Mouse (Mus musculus) hindbrain, postnatal 0 days (tissue): Measurements from ENCODE around the gene Olfr432. TPM values are rescaled to one million over a fixed set of nuclear protein-coding genes. Genes with fewer than 3 reads are reported as not detected.

ENCODE experiments used
- ATAC-seq: fragments of 200-750 bp; cut with Nextera tagmentation; 2 replicates; pipeline ENCODE4 v1.8.0; 2017; ENCODE audit warnings: mild to moderate bottlenecking, moderate TSS enrichment, moderate library complexity
- DNase-seq: peaks from one replicate; pipeline ENCODE4 v3.0.0-alpha.2; 2015; ENCODE audit warnings: low spot score
- H3K27ac ChIP-seq: fragments of 300-500 bp; sonication (generic); 2 replicates; pipeline ENCODE4 v1.5.1; 2014; ENCODE audit warnings: mild to moderate bottlenecking
- H3K27me3 ChIP-seq: fragments of 300-500 bp; sonication (generic); 2 replicates; pipeline ENCODE4 v1.6.1; 2014; ENCODE audit warnings: low read length, mixed read lengths; ENCODE audit not compliant: insufficient read depth
- H3K36me3 ChIP-seq: fragments of 300-500 bp; sonication (generic); 2 replicates; pipeline ENCODE4 v1.6.1; 2014; ENCODE audit warnings: low read length, mixed read lengths; ENCODE audit not compliant: insufficient read depth
- H3K4me1 ChIP-seq: fragments of 300-500 bp; sonication (generic); 2 replicates; pipeline ENCODE4 v1.6.1; 2014; ENCODE audit warnings: antibody characterized with exemption, low read length, mixed read lengths; ENCODE audit not compliant: insufficient read depth
- H3K4me2 ChIP-seq: fragments of 300-500 bp; sonication (generic); 2 replicates; pipeline ENCODE4 v1.6.1; 2014; ENCODE audit warnings: low read depth, mild to moderate bottlenecking, low read length, moderate library complexity, mixed read lengths
- H3K4me3 ChIP-seq: fragments of 300-500 bp; sonication (generic); 2 replicates; pipeline ENCODE4 v1.5.1; 2014; ENCODE audit warnings: low read length
- H3K9ac ChIP-seq: fragments of 300-500 bp; sonication (generic); replicated peaks from 2 replicates; pipeline ENCODE4 v1.6.1; 2014; ENCODE audit warnings: mild to moderate bottlenecking, low read length, moderate library complexity, mixed read lengths
- H3K9me3 ChIP-seq: fragments of 300-500 bp; sonication (generic); 2 replicates; pipeline ENCODE4 v1.6.1; 2016; ENCODE audit warnings: low read length, mixed read lengths
- CTCF ChIP-seq: IDR thresholded peaks from 2 replicates; pipeline ENCODE4 v1.5.1; 2016; ENCODE audit warnings: antibody characterized with exemption, control low read depth, low read depth
- WGBS: fragments of 180-500 bp; shearing (Covaris S2); extraction: QIAGEN DNeasy Blood & Tissue Kit; methylation state at CpG from one replicate; pipeline ENCODE4 v1.1.7; 2014; 5-methylcytosine and 5-hydroxymethylcytosine counted together
- polyA plus RNA-seq: library from polyadenylated mRNA; unstranded; fragments of >200 nt; fragmentation: Nextera tagmentation; extraction: Ambion mirVana; gene quantifications from 2 replicates; pipeline ENCODE4 v1.2.1, GENCODE M21; 2015
- total RNA-seq: library from RNA; depleted of rRNA; stranded (reverse); fragments of >200 nt; gene quantifications from 2 replicates; pipeline ENCODE4 v1.2.3, GENCODE M21; 2014; rRNA removed

Olfr432 gene
- total and polyA plus RNA-seq, 2 experiments from 2014 or later = not detected

- H3K4me1 ChIP-seq = no peaks in the 10 kb centered on the region
- no peak overlapping the region for H3K27ac ChIP-seq
- no peaks in the 10 kb centered on the region for H3K36me3 ChIP-seq
- H3K9me3 ChIP-seq = no peaks in the 10 kb centered on the region
- no peaks in the 10 kb centered on the region for H3K27me3 ChIP-seq
- no peak overlapping the region for H3K4me2 ChIP-seq
- H3K4me3 ChIP-seq = no peak overlapping the region
- ATAC-seq = no peak
- TF ChIP-seq CTCF = no peak
- 85% methylated on average over 2 of the region's 2 CpGs for WGBS
- H3K9ac ChIP-seq = no peak overlapping the region
- no peak for DNase-seq
Measured at GRCm38 (mm10) chr1:174055248-174055647, 6.2 kb downstream of the Olfr432 start.

DNA sequence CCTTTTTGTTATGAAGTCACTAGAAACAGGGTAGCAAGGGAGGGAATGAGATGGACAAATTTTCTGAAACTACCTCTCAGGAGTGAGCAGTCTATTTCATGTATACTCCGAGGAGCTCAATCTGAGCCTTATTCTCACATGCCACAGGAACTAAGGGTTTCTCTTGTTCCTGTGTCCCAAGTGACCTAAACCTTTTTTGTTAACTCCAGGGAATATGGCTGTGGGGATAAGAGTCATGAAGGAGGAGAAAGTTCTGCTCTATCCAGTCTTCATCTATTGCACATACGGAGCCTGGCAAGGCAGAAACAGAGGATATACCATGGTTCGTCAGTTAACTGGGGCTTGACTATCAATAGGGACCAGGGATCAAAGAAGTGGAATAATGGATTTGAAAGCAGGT, 17.3 kb downstream of the Olfr432 start, which contains the start of gene Olfr430:
Gene Olfr430 (plus strand): TSS at position 301 of the 400 bp plus-strand sequence.
- no peak within 1 kb of the TSS for H3K27ac ChIP-seq
- 91% methylated on average over 3 of the region's 3 CpGs for WGBS

DNA sequence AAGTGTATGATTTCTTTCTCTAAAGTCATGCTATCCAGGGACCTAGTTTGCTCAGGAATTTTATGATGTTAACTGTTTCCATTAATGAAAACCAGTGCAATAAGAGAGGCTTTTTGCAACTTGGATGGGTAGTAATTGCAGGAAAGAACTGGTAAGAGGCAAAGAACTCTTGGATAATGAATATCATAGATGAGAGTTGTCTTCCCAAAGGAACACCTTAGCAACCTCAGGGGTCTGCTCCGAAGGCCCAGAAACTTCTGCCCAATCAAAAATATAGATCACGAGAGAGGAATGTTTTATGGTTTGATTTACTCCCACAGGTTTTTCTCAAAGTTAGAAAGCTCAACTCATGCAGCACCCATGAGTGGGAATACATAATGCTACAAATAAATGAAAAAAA, 35.0 kb downstream of the Olfr432 start, which contains the start of gene Olfr429:
Gene Olfr429 (plus strand): TSS at position 301 of the 400 bp plus-strand sequence.
- H3K4me2 ChIP-seq = no peak within 1 kb of the TSS
- no peaks in the 10 kb centered on the region for H3K36me3 ChIP-seq
- H3K9ac ChIP-seq = no peak within 1 kb of the TSS
- H3K27me3 ChIP-seq = no peaks in the 10 kb centered on the region
- no peak within 1 kb of the TSS for H3K27ac ChIP-seq
- 91% methylated on average over 2 of the region's 2 CpGs for WGBS
- H3K4me3 ChIP-seq = no peak within 1 kb of the TSS
- ATAC-seq (no peak), DNase-seq (no peak)
- TF ChIP-seq CTCF = no peak
- H3K4me1 ChIP-seq = no peaks in the 10 kb centered on the region
- H3K9me3 ChIP-seq = no peaks in the 10 kb centered on the region

More for the DNA sequence above, 17.3 kb downstream of the Olfr432 start, which contains the start of gene Olfr430:
- Histone ChIP-seq H3K27me3 (no peaks in the 10 kb centered on the region), H3K9me3 (no peaks in the 10 kb centered on the region), H3K9ac (no peak within 1 kb of the TSS), H3K36me3 (no peaks in the 10 kb centered on the region), H3K4me1 (no peaks in the 10 kb centered on the region), H3K4me3 (no peak within 1 kb of the TSS), H3K4me2 (no peak within 1 kb of the TSS)
- no peak for TF ChIP-seq CTCF
- no peak for DNase-seq
- ATAC-seq = no peak

DNA sequence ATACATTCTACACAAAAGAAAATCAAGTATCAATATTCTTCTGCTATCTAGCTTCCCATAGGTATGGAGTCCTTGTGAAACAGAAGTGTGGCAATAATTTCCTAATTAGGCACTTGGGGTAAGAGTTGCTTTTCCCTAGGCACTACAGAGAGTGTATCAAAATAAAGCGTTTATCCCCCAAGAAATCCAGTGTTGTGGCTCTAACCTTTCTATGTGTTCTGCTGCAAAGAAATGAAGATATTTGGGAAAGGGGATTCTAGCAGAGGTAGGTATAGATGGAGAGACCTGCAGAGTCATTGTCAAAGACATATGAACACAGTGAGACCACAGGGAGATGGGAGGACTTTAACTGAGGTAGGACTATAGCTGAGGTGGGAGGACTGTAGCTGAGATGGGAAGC, 47.6 kb downstream of the Olfr432 start, which contains the start of gene Olfr427:
Gene Olfr427 (plus strand): TSS at position 301 of the 400 bp plus-strand sequence.
- no peaks in the 10 kb centered on the region for H3K9me3 ChIP-seq
- ATAC-seq (no peak), DNase-seq (no peak)

DNA sequence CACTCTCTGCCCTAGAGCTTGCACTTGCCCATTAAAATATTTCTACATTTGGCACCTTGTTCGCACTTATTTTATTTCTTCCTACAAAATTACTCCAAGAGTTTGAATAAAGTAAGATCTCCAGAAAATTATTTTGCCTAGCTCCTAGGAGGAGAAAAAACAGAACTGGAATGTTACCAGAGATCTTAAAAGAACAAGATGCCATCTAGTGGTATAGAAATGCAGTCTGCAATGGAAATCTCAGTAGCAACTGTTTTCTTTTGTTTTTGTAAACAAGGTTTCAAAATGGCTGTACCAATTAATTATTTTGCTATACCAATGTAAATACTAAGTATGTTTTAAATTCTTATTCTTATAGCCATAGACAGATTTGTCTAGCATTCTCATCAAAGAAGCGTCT, 54.7 kb downstream of the Olfr432 start:
- Histone ChIP-seq H3K27me3 (no peaks in the 10 kb centered on the region), H3K27ac (no peak overlapping the region), H3K9ac (no peak overlapping the region), H3K4me2 (no peak overlapping the region), H3K9me3 (no peaks in the 10 kb centered on the region), H3K4me3 (no peak overlapping the region), H3K4me1 (no peaks in the 10 kb centered on the region), H3K36me3 (no peaks in the 10 kb centered on the region)
- ATAC-seq = no peak
- peak; percentile 64 for DNase-seq
- WGBS = 58% methylated on average over 2 of the region's 2 CpGs
- TF ChIP-seq CTCF = peak; percentile 63

More for the DNA sequence above, 47.6 kb downstream of the Olfr432 start, which contains the start of gene Olfr427:
- Histone ChIP-seq H3K36me3 (no peaks in the 10 kb centered on the region), H3K4me2 (no peak within 1 kb of the TSS), H3K4me3 (no peak within 1 kb of the TSS), H3K9ac (no peak within 1 kb of the TSS), H3K27me3 (no peaks in the 10 kb centered on the region), H3K4me1 (no peaks in the 10 kb centered on the region), H3K27ac (no peak within 1 kb of the TSS)
- 94% methylated on average over 1 of the region's 1 CpGs for WGBS
- TF ChIP-seq CTCF = no peak

Other genes starting within 250 kb of the Olfr432 start
- 0.14 TPM in 1 of 2 replicates, not detected in the other for gene Ifi211, start 136.2 kb upstream of the Olfr432 start, total RNA-seq
- 0.40 and 0.63 TPM in 2 replicates for gene Ifi211, start 136.2 kb upstream of the Olfr432 start, polyA plus RNA-seq
- 0.68 and 2.3 TPM in 2 replicates for gene Mndal, start 106.7 kb upstream of the Olfr432 start, total RNA-seq
- 2.8 and 3.7 TPM in 2 replicates for gene Mndal, start 106.7 kb upstream of the Olfr432 start, polyA plus RNA-seq
- gene Ifi203, start 106.5 kb upstream of the Olfr432 start, total RNA-seq = 1.4 and 1.6 TPM in 2 replicates
- gene Ifi203, start 106.5 kb upstream of the Olfr432 start, polyA plus RNA-seq = 2.3 and 2.6 TPM in 2 replicates
- gene Ifi202b, start 66.5 kb upstream of the Olfr432 start, total RNA-seq = not detected in 2 replicates
- 0.16 and 0.28 TPM in 2 replicates for gene Ifi202b, start 66.5 kb upstream of the Olfr432 start, polyA plus RNA-seq
- gene Ifi205, start 17.4 kb upstream of the Olfr432 start, total RNA-seq = not detected in 2 replicates
- gene Ifi205, start 17.4 kb upstream of the Olfr432 start, polyA plus RNA-seq = not detected in 2 replicates
- not detected in 2 replicates for gene Olfr433, start 8.5 kb upstream of the Olfr432 start, total RNA-seq
- gene Olfr433, start 8.5 kb upstream of the Olfr432 start, polyA plus RNA-seq = not detected in 2 replicates
- not detected in 2 replicates for gene Olfr430, start 17.4 kb downstream of the Olfr432 start, total RNA-seq
- gene Olfr430, start 17.4 kb downstream of the Olfr432 start, polyA plus RNA-seq = not detected in 2 replicates
- gene Olfr429, start 35.1 kb downstream of the Olfr432 start, total RNA-seq = not detected in 2 replicates
- not detected in 2 replicates for gene Olfr429, start 35.1 kb downstream of the Olfr432 start, polyA plus RNA-seq
- gene Olfr427, start 47.7 kb downstream of the Olfr432 start, total RNA-seq = not detected in 2 replicates
- gene Olfr427, start 47.7 kb downstream of the Olfr432 start, polyA plus RNA-seq = not detected in 2 replicates
- not detected in 2 replicates for gene Olfr231, start 72.0 kb downstream of the Olfr432 start, total RNA-seq
- not detected in 2 replicates for gene Olfr231, start 72.0 kb downstream of the Olfr432 start, polyA plus RNA-seq
- gene Olfr424, start 82.3 kb downstream of the Olfr432 start, total RNA-seq = not detected in 2 replicates
- not detected in 2 replicates for gene Olfr424, start 82.3 kb downstream of the Olfr432 start, polyA plus RNA-seq
- gene Olfr420, start 106.4 kb downstream of the Olfr432 start, total RNA-seq = not detected in 2 replicates
- gene Olfr420, start 106.4 kb downstream of the Olfr432 start, polyA plus RNA-seq = not detected in 2 replicates
- not detected in 2 replicates for gene Spta1, start 123.6 kb downstream of the Olfr432 start, total RNA-seq
- 0.04 TPM in 1 of 2 replicates, not detected in the other for gene Spta1, start 123.6 kb downstream of the Olfr432 start, polyA plus RNA-seq
- gene Olfr419, start 202.9 kb downstream of the Olfr432 start, total RNA-seq = not detected in 2 replicates
- gene Olfr419, start 202.9 kb downstream of the Olfr432 start, polyA plus RNA-seq = not detected in 2 replicates